Mouse (Mus musculus) forebrain, embryonic 11.5 days (tissue): ENCODE data around the gene Gpr152. TPM values are rescaled to one million over a fixed set of nuclear protein-coding genes. Genes with fewer than 3 reads are reported as not detected.

Experiments used
- polyA plus RNA-seq: library from polyadenylated mRNA; unstranded; fragments of >200 nt; fragmentation: Nextera tagmentation; extraction: Ambion mirVana; gene quantifications from 2 replicates; pipeline ENCODE4 v1.2.1, GENCODE M21; 2014

Gene Gpr152
- polyA plus RNA-seq, 1 experiment from 2014 or later, result not detected

Other genes with a start within 250 kb of the Gpr152 start
- 11.4 and 15.7 TPM in 2 replicates for gene Tcirg1, start 232.7 kb upstream of the Gpr152 start, polyA plus RNA-seq
- 189 and 206 TPM in 2 replicates for gene Ndufs8, start 227.0 kb upstream of the Gpr152 start, polyA plus RNA-seq
- gene Aldh3b1, start 210.0 kb upstream of the Gpr152 start, polyA plus RNA-seq, result 0.35 and 0.64 TPM in 2 replicates
- gene Unc93b1, start 204.6 kb upstream of the Gpr152 start, polyA plus RNA-seq, result 4.9 and 5.7 TPM in 2 replicates
- not detected in 2 replicates for gene Aldh3b3, start 181.1 kb upstream of the Gpr152 start, polyA plus RNA-seq
- gene Aldh3b2, start 167.5 kb upstream of the Gpr152 start, polyA plus RNA-seq, result 0.73 and 1.0 TPM in 2 replicates
- 1.7 and 2.3 TPM in 2 replicates for gene Acy3, start 153.2 kb upstream of the Gpr152 start, polyA plus RNA-seq
- not detected in 2 replicates for gene Tbx10, start 147.0 kb upstream of the Gpr152 start, polyA plus RNA-seq
- 21.2 and 21.9 TPM in 2 replicates for gene Nudt8, start 139.2 kb upstream of the Gpr152 start, polyA plus RNA-seq
- gene Gm49405, start 139.2 kb upstream of the Gpr152 start, polyA plus RNA-seq, result 3.0 TPM in 2 replicates
- gene Doc2g, start 136.5 kb upstream of the Gpr152 start, polyA plus RNA-seq, result 3.8 and 4.2 TPM in 2 replicates
- gene Ndufv1, start 127.0 kb upstream of the Gpr152 start, polyA plus RNA-seq, result 174 and 198 TPM in 2 replicates
- gene Gstp1, start 101.8 kb upstream of the Gpr152 start, polyA plus RNA-seq, result 347 and 365 TPM in 2 replicates
- gene Gstp2, start 93.8 kb upstream of the Gpr152 start, polyA plus RNA-seq, result 1.4 and 1.8 TPM in 2 replicates
- not detected in 2 replicates for gene Gstp3, start 80.2 kb upstream of the Gpr152 start, polyA plus RNA-seq
- gene Cabp2, start 58.2 kb upstream of the Gpr152 start, polyA plus RNA-seq, result not detected in 2 replicates
- 73.6 and 83.9 TPM in 2 replicates for gene Cdk2ap2, start 42.6 kb upstream of the Gpr152 start, polyA plus RNA-seq
- 13.9 and 18.0 TPM in 2 replicates for gene Pitpnm1, start 39.8 kb upstream of the Gpr152 start, polyA plus RNA-seq
- gene Aip, start 13.9 kb upstream of the Gpr152 start, polyA plus RNA-seq, result 52.3 and 59.0 TPM in 2 replicates
- gene Cabp4, start 4.2 kb downstream of the Gpr152 start, polyA plus RNA-seq, result not detected in 2 replicates
- gene Coro1b, start 8.8 kb downstream of the Gpr152 start, polyA plus RNA-seq, result 119 and 128 TPM in 2 replicates
- gene Ptprcap, start 13.8 kb downstream of the Gpr152 start, polyA plus RNA-seq, result 0.52 and 0.96 TPM in 2 replicates
- gene Rps6kb2, start 23.6 kb downstream of the Gpr152 start, polyA plus RNA-seq, result 50.1 and 55.8 TPM in 2 replicates
- 3.1 and 3.2 TPM in 2 replicates for gene Carns1, start 35.7 kb downstream of the Gpr152 start, polyA plus RNA-seq
- gene Tbc1d10c, start 51.5 kb downstream of the Gpr152 start, polyA plus RNA-seq, result 0.43 and 1.3 TPM in 2 replicates
- 856 and 864 TPM in 2 replicates for gene Ppp1ca, start 52.3 kb downstream of the Gpr152 start, polyA plus RNA-seq
- gene Rad9a, start 61.9 kb downstream of the Gpr152 start, polyA plus RNA-seq, result 49.9 and 52.6 TPM in 2 replicates
- gene Clcf1, start 74.5 kb downstream of the Gpr152 start, polyA plus RNA-seq, result 1.0 and 1.8 TPM in 2 replicates
- not detected in 2 replicates for gene AC109138.7, start 74.6 kb downstream of the Gpr152 start, polyA plus RNA-seq
- 8.0 and 8.8 TPM in 2 replicates for gene Pold4, start 92.1 kb downstream of the Gpr152 start, polyA plus RNA-seq
- gene Ssh3, start 129.4 kb downstream of the Gpr152 start, polyA plus RNA-seq, result 3.3 and 4.2 TPM in 2 replicates
- 9.5 and 12.1 TPM in 2 replicates for gene Ankrd13d, start 143.3 kb downstream of the Gpr152 start, polyA plus RNA-seq
- gene Grk2, start 166.4 kb downstream of the Gpr152 start, polyA plus RNA-seq, result 18.1 and 19.7 TPM in 2 replicates